Mouse (Mus musculus): ENCODE results near the gene Slc36a1.

Slc36a1 gene

DNA sequence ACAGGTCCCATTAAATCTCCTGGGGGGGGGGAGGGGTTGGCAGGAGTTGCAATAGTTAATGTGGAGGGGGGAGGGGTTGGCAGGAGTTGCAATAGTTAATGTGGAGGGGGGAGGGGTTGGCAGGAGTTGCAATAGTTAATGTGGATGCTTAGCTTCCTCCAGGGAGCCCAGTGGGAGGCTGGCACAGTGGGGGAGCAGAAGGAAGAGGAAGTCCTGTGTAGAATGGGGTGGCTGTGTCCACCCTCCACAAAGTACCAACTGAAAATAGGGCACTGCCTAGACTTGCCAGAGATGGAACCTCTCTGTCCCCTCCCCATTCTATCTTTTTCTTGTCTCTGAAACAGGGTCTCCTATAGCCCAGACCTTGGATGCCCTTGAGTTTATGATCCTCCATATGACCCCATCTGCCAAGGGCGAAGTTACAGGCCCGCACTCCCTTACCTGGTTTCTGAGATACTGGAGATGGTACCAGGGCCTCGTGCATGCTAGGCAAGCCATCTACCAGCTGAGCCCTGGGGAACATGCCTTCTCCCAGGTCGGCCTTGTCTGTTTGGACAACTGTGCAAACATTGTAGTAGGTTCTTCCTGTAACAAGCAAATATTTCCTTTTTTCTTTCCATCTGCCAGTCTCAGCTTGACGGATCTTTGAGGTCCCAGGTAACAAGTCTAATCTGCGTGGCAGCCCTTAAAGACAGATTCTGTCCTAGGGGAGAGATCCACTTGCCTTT, 5.6 kb downstream of the Slc36a1 start:
- no peak for DNase-seq (ENCODE audit: low spot score)

DNA sequence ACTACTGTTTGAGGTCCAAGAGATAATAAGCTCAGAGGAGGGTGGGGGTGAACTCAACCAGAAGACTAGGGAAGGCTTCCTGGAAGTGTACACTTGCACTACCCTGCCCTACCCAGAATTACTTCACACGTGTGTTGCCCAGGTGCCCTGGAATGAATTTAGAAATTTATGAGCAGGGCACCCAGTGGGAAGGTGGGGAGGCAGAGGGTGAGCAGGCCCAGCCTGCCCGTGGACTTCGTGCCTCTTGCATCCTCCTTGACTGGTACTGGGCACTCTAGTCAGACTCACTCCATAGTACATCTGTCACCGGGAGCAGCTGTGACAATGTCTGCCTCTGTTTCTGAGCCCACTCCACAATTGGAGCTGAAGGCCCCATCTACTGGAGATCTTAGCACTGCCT, 9.4 kb downstream of the Slc36a1 start:
- DNase-seq (ENCODE audit: low spot score): no peak

DNA sequence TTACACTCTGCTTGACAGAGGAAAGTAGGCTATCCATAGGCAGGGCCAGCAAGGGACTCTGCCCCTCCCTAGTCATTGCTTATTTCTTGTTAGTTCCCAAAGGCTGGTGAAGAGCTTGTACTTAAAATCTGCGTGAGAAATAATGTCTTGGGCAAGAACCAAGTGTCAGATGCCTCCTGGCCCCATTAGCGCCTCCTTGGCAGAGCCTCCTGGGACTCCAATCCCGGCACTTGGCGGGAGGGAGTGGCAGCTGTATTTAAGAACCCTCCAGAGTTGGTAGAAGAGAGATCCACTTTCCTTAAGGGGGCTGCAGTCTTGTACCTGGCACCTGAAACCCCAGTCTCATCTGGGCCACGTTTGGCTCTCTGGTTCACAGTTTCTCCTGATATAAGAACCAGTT, 10.0 kb downstream of the Slc36a1 start:
- no peak for DNase-seq (ENCODE audit: low spot score)

DNA sequence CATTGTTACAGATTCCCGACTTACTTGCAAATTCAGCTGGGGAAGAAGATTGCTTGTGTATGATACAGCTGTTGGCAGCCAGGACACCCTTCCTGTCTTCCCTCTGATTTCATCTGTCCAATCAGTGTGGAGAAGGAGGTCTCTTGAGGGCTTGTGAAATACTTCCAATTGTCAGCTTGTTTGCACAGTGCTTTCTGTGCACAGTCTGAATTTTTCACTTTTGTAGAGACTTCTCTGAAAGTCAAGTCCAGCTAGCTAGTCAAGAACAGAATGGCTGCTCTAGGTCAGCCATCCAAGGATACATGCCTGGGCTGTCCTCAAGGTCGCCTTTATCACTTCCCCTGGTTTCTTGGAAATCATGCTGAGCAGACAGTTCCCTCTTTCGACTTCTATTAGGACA, 10.8 kb downstream of the Slc36a1 start:
- DNase-seq (ENCODE audit: low spot score): peak; percentile 33

DNA sequence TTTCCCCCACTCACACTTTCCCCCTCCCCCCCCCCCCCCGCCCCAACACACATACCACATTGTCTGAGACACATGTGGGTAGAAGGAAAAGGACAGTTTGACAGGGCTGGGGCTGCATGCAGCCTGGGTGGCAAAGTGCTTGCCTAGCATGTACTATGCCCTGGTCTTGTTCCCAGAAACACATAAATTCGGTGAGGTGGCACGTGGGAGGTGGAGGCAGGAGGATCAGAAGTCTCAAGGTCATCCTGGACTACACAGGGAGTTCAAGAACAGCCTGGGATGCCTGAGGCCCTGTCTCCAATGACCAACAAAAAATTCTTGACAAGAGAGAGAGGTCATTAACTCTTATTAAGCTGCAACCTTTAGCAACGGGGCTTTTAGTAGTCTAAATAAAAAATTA, 11.9 kb downstream of the Slc36a1 start:
- no peak for DNase-seq (ENCODE audit: low spot score)

DNA sequence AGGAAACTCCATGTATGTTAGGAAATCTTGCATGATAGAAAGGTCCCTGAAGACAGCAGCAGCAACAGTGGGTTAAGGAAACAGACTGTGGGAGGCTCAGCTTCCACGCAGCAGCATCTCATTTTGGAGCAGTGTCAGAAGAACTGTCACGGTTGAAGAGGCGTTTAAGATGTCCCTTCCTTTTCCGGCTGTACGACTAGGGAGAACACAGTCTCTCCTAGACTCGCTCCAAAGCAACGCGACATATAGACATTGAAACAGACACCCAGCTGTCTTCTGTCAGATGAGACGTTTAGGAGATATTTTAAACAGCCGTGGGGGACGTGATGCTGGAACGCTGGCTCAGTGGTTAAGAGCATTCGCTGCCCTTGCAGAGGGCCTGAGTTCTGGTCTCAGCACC, 12.7 kb downstream of the Slc36a1 start:
- DNase-seq (ENCODE audit: low spot score): no peak

DNA sequence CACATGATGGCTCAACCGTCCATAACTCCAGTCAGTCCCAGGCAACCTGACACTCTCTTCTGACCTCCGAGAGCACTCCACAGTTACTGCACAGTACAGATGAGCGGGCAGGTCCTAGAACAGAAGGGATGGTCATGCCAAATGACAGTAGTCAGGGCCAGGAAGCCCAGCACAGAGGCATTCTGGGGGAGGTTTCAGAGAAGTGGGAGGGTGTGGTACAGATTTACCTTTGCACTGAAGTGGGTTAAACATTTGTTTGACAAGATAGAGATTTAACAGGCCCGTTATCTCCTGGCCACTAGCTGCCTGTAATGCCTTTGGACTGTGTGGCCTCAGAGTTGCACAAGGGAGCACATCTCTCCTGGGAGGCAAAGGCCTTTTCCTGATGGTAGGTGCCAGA, 13.3 kb downstream of the Slc36a1 start:
- peak; percentile 79 for DNase-seq (ENCODE audit: low spot score)

DNA sequence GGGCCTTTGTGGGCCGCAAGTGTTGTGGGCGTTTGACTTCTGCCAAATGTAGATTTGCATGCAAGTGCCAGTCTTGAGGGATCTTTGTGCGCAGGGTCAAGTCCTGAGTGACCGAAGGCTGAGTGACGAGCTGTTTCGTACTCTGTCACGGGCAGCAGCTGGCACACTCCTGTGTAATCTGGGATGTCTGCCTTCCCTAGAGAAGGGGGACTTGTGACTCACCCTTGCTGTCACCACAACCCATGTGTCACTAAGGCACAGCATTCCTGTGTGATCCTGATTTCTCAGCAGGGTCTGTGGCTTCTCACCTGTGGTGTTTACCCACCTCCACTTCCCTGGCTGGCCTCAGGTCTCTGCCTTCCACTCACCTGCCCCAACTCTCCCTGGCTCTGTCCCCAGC, 13.7 kb downstream of the Slc36a1 start:
- peak; percentile 33 for DNase-seq (ENCODE audit: low spot score)

DNA sequence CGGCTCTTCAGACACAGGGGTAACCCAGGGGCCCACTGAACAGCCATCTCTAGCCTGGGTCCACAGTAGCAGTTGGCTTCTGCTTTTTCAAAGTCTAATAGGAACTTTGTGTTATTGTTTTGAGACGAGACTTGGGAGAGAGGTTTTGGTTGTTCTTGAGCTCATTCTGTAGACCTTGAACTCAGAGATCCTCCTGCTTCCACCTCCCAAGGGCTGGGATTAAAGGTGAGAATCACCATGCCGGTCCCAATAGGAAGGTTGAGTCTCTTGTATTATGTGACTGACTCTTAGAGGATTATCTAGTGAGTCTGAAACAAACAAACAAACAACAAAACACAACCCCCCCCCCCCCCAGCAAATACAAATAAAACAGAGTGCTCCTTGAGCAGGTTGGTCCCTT, 14.3 kb downstream of the Slc36a1 start:
- DNase-seq (ENCODE audit: low spot score): no peak

DNA sequence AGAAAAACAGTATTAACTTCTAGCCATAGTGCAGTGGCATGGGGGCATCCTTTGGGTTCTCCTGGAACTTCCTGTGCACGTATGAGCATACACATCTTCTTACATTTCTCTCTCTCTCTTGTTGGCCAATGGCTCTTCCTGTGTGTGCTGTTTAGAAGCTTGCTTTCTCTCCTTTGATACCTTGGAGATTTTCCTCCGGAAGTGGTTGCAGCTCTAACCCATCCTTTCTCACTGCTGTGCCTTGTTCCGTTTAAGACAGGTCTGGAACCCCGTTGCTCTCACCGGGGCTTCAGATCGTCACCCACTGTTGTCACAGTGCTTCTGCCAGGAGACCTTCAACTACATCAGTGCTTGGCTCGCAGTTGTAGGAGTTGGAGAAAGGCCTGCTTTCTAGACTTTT, 17.2 kb downstream of the Slc36a1 start:
- no peak for DNase-seq (ENCODE audit: low spot score)

DNA sequence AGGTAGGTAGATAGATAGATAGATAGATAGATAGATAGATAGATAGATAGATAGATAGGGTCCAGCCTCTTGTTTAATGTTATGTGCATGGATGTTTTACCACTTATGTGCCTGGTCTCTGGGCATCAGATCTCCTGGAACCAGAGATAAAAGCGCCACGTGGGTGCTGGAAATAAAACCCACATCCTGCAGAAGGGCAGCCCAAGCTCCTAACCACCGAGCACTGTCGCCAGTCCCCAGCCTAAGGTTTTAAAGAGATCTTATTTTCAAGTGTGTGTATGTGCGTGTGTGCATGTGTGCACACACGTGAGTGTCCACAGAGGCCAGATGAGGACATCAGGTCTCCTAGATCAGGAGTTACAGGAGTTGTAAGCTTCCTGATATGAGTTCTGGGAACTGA, 26.9 kb downstream of the Slc36a1 start:
- no peak for DNase-seq (ENCODE audit: low spot score)

DNA sequence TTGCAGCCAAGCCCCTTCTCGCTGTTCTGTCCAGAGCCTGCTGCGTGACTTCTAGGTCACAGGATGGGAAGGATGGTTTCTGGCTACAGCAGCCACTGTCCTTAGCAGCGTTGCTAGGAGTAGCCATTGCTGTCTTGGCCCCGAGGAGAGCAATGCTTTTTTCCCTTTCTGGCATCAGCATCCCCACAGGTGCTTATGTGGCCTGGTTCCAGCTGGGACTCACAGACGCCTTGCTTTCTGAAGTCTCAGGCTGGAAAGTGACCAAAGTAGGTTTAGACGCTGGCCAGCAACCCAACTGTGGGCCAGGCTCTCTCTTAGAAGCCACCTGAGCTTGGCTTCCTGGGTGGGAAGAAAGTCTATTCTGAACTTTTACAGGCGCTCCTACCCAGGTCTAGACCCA, 30.1 kb downstream of the Slc36a1 start:
- no peak for DNase-seq (ENCODE audit: low spot score)

DNA sequence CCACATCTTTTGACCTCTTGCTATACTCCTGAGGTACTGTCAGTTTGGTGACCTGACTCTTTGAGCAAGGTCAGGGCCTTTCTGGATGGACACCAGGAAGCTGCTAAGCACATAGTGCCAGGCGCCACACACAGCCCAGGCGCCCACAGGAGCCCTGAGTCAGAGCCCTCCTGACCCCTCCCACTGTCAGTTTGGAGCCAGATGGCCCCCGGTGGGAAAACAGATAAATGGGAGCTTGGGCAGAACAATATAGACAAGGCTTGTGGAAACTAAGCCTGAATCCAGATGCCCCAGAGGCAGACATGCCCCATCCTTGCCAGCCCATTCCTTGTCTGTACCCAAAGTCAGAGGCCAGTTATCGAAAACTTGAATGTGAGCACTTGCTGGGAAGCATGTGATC, 30.6 kb downstream of the Slc36a1 start:
- no peak for DNase-seq (ENCODE audit: low spot score)

DNA sequence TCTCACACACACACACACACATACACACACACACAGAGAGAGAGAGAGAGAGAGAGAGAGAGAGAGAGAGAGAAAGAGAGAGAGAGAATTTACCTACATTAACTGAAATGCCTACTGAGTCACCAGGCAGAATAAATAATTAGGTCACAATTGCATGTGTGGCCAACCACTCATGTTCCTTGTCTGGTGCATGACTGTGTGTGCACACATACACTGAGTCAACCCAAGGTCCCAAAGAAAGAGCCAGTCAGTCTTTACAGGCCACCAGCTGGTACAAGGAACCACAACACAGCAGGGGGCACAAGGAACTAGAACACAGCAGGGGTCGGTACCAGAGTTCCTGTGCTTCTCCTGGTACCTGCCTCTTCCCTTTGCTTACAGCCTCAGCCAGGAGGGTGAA, 32.7 kb downstream of the Slc36a1 start:
- DNase-seq (ENCODE audit: low spot score): no peak

DNA sequence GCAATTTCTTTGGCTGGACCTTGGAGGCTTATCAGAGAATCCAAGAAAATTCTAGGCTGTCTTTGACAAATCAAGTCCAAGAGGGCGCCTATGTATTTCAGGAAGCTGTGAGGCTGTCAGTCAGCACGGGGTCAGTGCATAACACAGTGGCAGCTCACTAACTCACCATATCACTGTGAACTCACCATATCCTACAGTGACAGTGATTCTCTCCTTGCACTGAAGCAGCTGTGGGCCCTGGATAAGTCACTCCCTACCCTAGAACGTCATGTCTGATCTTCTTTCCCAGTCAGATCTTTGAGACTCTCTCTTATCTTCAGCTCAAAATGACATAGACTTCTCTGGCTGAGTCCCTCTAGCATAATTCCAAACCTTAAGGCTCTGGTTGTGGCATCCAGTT, 35.3 kb downstream of the Slc36a1 start:
- no peak for DNase-seq (ENCODE audit: low spot score)

DNA sequence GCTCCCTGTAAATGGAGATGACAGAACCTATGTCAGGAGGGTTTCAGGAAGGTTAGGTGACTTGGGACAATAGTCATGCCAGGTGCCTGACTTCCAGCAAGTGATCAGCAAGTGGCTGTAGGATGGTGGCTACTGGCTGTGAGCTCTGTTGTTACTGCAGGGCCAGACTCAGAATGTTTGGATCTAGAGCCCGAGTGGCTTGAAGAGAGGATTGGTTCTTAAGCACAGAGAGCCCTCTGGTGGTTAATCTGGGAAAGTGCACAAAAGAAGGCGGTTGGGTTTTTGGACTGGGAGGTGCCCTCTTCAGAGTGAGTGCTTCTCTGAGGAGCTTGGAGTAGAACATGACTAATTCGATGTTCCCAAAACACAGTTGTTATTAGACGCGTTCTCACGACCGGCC, 36.4 kb downstream of the Slc36a1 start:
- DNase-seq (ENCODE audit: low spot score): peak; percentile 63

DNA sequence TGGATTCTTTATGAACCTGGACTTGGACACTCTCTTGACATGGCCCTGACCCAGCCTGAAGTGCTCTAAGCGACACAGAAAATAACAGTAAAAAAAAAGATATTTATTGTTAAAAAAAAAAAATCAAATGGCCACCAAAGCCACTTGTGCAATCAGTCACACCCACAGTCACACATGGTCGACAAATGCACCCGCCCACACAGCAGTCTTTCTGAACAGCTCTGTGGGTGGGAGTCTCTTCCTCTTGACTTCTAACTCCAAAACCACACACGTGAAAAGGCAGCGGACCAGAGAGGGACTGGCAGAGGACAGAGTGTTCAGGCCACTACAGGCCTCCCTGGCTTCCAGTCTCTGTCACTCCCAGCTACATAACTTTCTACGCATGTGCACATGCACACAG, 46.4 kb downstream of the Slc36a1 start:
- DNase-seq (ENCODE audit: low spot score): no peak

DNA sequence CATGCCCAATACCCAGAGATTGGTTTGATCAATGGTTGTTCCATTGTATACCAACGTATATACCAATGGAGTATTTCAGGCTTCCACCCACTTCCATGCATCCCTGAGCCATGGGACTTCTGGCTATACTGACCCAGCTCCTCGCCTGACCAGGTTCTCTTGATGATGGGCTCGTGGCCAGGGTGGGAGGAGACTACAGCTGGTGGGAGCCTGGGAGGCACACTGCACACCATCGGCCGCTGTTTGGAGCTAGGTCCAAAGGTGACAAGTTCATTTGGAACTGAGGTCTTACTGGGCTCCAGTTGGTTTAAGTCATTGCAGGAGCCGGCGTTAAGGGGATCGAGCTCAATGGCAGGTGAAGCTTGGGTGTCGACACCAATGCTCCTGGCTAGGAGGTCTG, 49.2 kb downstream of the Slc36a1 start:
- DNase-seq (ENCODE audit: low spot score): no peak

DNA sequence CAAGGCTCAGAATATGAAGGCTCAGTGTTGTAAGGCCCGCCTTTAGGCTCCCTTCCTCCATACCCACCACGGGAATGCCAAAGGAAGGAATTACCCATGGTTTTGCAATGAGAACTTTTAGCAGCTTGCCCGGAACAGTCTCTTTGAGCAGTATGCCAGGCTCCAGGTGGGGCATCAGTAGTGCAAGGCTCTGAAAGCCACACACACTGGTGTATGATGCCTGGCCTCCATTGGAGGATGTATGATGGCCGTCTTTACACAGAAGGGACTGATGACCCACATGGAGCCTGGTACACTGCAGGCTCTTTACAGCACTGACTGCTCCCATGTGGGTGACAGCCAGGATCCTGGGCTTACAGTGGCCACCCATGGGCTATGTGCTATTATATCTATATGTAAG, 57.0 kb downstream of the Slc36a1 start:
- no peak for DNase-seq (ENCODE audit: low spot score)

DNA sequence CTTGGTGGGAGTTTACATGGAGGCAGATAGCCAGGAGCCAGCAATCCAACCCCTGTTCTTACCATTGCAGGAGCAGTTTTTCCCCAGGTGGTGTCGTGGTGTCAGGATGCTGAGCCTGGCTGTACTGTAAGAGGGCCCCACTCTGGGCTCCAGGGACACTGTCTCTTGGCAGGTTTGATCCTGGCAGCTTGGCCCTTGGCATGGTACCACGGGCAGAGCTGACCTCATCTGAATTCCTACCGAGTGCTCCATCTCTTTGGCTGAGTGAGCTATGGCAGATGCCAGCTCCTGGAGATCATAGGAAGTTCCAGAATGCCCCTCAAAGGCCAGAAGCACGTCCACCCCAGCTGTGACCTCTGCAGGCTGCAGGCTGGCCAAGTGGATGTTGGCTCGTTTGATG, 57.9 kb downstream of the Slc36a1 start:
- no peak for DNase-seq (ENCODE audit: low spot score)

DNA sequence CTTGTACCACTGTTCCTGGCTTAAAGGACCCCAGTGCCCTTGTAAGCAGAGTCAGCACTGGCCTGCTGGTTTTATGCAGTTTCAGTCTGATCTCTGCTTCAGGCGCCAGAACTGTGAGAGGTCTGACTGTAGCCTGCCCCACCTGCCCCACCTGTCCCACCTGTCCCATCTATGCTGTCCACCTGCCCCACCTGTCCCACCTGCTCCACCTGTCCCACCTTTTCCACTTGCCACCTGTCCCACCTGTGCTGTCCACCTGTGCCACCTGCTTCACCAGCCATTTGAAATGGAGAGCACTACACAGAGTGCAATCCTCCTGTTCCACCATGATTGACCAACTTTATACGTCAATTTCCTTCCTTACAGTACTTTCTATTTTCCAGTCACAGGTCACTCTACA, 60.2 kb downstream of the Slc36a1 start:
- no peak for DNase-seq (ENCODE audit: low spot score)

DNA sequence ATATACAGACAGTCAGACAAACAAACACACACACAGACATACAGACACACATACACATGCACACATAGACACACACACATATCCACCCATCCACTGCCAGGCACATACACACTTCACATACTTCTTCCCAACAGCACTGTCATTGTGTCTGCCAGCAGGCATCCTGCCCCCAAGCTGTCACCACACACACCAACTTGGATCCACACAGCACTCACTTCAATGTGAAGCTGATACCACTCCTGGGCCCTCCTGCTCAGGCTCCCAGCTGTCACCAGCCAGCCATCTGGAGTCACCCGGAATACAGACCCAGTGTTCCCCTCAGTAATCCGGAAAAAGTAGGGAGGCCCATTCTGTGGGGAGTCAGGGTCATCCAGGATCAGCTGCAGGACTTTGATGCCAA, 61.5 kb downstream of the Slc36a1 start:
- DNase-seq (ENCODE audit: low spot score): no peak

DNA sequence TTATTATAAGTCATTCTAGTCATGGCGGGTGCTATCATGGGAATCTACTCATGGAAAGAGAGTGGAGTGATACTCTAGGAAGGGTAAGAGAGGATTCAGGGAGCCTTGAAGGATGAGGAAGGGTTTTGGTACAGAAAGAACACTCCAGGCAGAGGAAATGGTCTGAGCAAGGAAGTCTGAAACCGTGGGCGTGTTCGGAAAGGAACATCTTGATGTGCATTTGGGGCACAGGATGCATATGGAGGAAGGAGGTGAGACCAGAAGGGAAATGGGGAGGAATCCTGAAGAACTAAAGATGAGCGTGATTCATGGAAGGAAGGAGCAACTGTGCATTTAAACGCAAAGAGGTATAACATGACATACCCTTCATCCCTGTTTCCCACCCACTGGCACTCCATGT, 64.4 kb downstream of the Slc36a1 start:
- no peak for DNase-seq (ENCODE audit: low spot score)

DNA sequence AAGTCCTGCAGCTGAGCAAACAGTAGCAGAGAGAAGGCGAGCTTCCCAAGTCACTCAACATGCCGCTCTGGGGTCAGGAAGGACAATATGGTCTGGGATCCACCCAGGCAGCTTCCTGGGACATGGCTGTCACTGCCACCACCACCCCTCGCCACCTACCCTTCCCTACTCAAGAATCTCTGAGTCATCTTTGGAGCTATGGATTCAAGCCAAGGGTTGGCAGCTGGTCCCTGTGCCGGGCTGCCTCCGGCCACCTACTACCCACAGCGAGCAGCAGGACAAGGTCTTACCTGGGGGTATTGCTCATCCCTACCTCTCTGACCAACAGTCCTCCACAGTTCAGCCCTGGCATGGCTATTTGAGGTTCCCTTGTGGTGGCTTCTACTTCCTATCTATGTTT, 70.6 kb downstream of the Slc36a1 start:
- DNase-seq (ENCODE audit: low spot score): no peak

Measured in yolk sac, embryonic 10.5 days (tissue).